Mouse (Mus musculus) megakaryocyte, adult 5-6 weeks (primary cell): ENCODE results near the gene Gm14459. TPM values are rescaled to one million over a fixed set of nuclear protein-coding genes. Genes with fewer than 3 reads are reported as not detected.
"Not testable (repeated sequence)": the region's sequence is repeated elsewhere in the genome, so short reads cannot be mapped to it uniquely, and the experiment has no call there.

Source experiments
- ATAC-seq: 2 replicates; pipeline ENCODE4 v1.8.0; 2016; ENCODE audit warnings: mild to moderate bottlenecking, inconsistent platforms; ENCODE audit not compliant: poor library complexity, severe bottlenecking
- total RNA-seq, 2 experiments: library from RNA; stranded (forward) in 1 of 2; stranded (reverse) in 1 of 2; fragments of 153-499, 151-499 nt in 1 of 2; fragments of 221-1000, 200-1000 nt in 1 of 2; gene quantifications; 2 replicates each; pipeline versions ENCODE4 v1.2.3 to v1.2.4; 2015 to 2017

Gm14459 gene
- not detected in 2 replicates for total RNA-seq (2015)
- total RNA-seq (2017): not detected in 2 replicates

- no peak for ATAC-seq
Observed at GRCm38 (mm10) chrX:8524854-8525253, at the start of gene Gm14459. Gene Gm14459 (minus strand): TSS chrX:8524954.

- not testable (repeated sequence) for ATAC-seq
Observed at GRCm38 (mm10) chrX:8548155-8548554, 23.4 kb upstream of the Gm14459 start, which contains the start of gene Ssxb6. Gene Ssxb6 (minus strand): TSS chrX:8548255.

Other genes starting within 250 kb of the Gm14459 start
- not detected in 2 replicates for gene Ssxb10, start 197.5 kb downstream of the Gm14459 start, total RNA-seq (2015)
- not detected in 2 replicates for gene Ssxb10, start 197.5 kb downstream of the Gm14459 start, total RNA-seq (2017)
- not detected in 2 replicates for gene Ssxb9, start 158.0 kb downstream of the Gm14459 start, total RNA-seq (2015)
- not detected in 2 replicates for gene Ssxb9, start 158.0 kb downstream of the Gm14459 start, total RNA-seq (2017)
- not detected in 2 replicates for gene Ssxb1, start 111.6 kb downstream of the Gm14459 start, total RNA-seq (2015)
- not detected in 2 replicates for gene Ssxb1, start 111.6 kb downstream of the Gm14459 start, total RNA-seq (2017)
- not detected in 2 replicates for gene Ssxb2, start 63.2 kb downstream of the Gm14459 start, total RNA-seq (2015)
- not detected in 2 replicates for gene Ssxb2, start 63.2 kb downstream of the Gm14459 start, total RNA-seq (2017)
- not detected in 2 replicates for gene Ssxb6, start 23.3 kb upstream of the Gm14459 start, total RNA-seq (2015)
- gene Ssxb6, start 23.3 kb upstream of the Gm14459 start, total RNA-seq (2017): not detected in 2 replicates
- gene Ssxb3, start 66.9 kb upstream of the Gm14459 start, total RNA-seq (2015): not detected in 2 replicates
- not detected in 2 replicates for gene Ssxb3, start 66.9 kb upstream of the Gm14459 start, total RNA-seq (2017)
- not detected in 2 replicates for gene Ssxb8, start 165.9 kb upstream of the Gm14459 start, total RNA-seq (2015)
- not detected in 2 replicates for gene Ssxb8, start 165.9 kb upstream of the Gm14459 start, total RNA-seq (2017)
- gene Ssx9, start 223.5 kb upstream of the Gm14459 start, total RNA-seq (2015): not detected in 2 replicates
- gene Ssx9, start 223.5 kb upstream of the Gm14459 start, total RNA-seq (2017): not detected in 2 replicates